8 mouse cellular contexts compared by ENCODE assay signal in the genomic region with DNA sequence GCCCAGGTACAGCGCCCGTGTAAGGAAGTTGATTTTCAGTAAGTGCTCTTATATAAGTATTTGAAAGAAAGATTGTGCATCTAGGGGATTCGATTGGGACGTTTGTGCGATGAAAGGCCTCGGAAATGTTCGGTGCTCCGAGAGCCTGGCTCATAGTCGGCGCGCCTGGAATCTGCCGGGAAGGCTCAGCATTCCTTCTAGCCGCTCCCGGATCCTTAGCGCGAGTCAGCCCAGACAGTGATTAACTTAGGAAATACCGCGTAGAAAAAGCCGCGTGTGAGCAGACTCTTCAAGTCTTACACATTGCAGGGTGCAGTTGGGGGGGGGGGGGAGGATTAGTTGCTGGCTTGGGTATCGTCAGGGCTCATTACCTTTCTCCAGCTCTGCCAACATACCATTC. TPM values are rescaled to one million over a fixed set of nuclear protein-coding genes. Genes with fewer than 3 reads are reported as not detected.
DNase-seq lines count a peak whose midpoint lies in the region; ATAC-seq and TF ChIP-seq lines count a peak whose summit lies in the region.

No protein-coding gene starts in this region.

- H3K27ac ChIP-seq in layer of hippocampus, adult 2 months, result peak overlapping the region; percentile 97
- H3K27ac ChIP-seq in cortical plate, adult 2 months (ENCODE audit: insufficient read depth, low read length), result peak overlapping the region; percentile 96
- peak overlapping the region; percentile 98 for H3K27ac ChIP-seq in hindbrain, embryonic 12.5 days
- H3K27ac ChIP-seq in liver, embryonic 13.5 days, result peak overlapping the region; percentile 82

- peak overlapping the region; percentile 98 for H3K9ac ChIP-seq in hindbrain, embryonic 12.5 days
- peak overlapping the region; percentile 70 for H3K9ac ChIP-seq in liver, embryonic 13.5 days

- no peak for TF ChIP-seq CTCF in layer of hippocampus, adult 2 months (conservative IDR thresholded peaks at IDR 0.05)
- TF ChIP-seq CTCF in cortical plate, adult 2 months (IDR thresholded peaks at IDR 0.05; ENCODE audit: extremely low read depth, insufficient read depth, low read length), result no peak

- no peaks in the 10 kb centered on the region for H3K9me3 ChIP-seq in hindbrain, embryonic 12.5 days (replicated peaks)
- no peaks in the 10 kb centered on the region for H3K9me3 ChIP-seq in liver, embryonic 13.5 days (replicated peaks)

- H3K27me3 ChIP-seq in hindbrain, embryonic 12.5 days, result 0 out of 2 replicates have a peak, but pooled peaks cover 2% of the 10 kb centered on the region
- peaks cover 65% of the 10 kb centered on the region for H3K27me3 ChIP-seq in liver, embryonic 13.5 days

- no peak for TF ChIP-seq POLR2A in cortical plate, adult 2 months (IDR thresholded peaks at IDR 0.05; ENCODE audit: extremely low read depth, insufficient read depth, low read length)

- H3K4me1 ChIP-seq in cortical plate, adult 2 months (ENCODE audit: control insufficient read depth, insufficient read depth, low read length), result no peaks in the 10 kb centered on the region
- H3K4me1 ChIP-seq in hindbrain, embryonic 12.5 days, result peaks cover 65% of the 10 kb centered on the region
- peaks cover 34% of the 10 kb centered on the region for H3K4me1 ChIP-seq in liver, embryonic 13.5 days (replicated peaks)

- WGBS in hindbrain, embryonic 12.5 days, result under 1% methylated on average over 20 of the region's 21 CpGs
- 2% methylated on average over 21 of the region's 21 CpGs for WGBS in liver, embryonic 13.5 days (ENCODE audit: insufficient replicate concordance)

- H3K36me3 ChIP-seq in hindbrain, embryonic 12.5 days, result peaks cover 34% of the 10 kb centered on the region
- H3K36me3 ChIP-seq in liver, embryonic 13.5 days, result peaks cover 21% of the 10 kb centered on the region

- no peak for DNase-seq in layer of hippocampus, adult 2 months (ENCODE audit: low spot score in 2 of 2)
- DNase-seq in layer of hippocampus, postnatal 25 days (ENCODE audit: extremely low spot score in 1 of 2, low spot score in 1 of 2), result no peak
- no peak for DNase-seq in liver, embryonic 13.5 days
- DNase-seq in right cerebral cortex, postnatal 10 days (ENCODE audit: low spot score in 2 of 2), result peak; percentile 57 to 66
- DNase-seq in thymus, postnatal 10 days (ENCODE audit: low spot score in 2 of 2), result no peak
- DNase-seq in thymus, postnatal 25 days, result no peak

- H3K4me3 ChIP-seq in layer of hippocampus, adult 2 months, result peak overlapping the region; percentile 89
- H3K4me3 ChIP-seq in cortical plate, adult 2 months (ENCODE audit: insufficient read depth, low read length), result peak overlapping the region; percentile 92
- peak overlapping the region; percentile 80 for H3K4me3 ChIP-seq in hindbrain, embryonic 12.5 days
- peak overlapping the region; percentile 63 for H3K4me3 ChIP-seq in liver, embryonic 13.5 days (replicated peaks)

- peak overlapping the region; percentile 82 for H3K4me2 ChIP-seq in hindbrain, embryonic 12.5 days (replicated peaks)
- H3K4me2 ChIP-seq in liver, embryonic 13.5 days, result peak overlapping the region; percentile 67

- no peak for ATAC-seq in hindbrain, embryonic 12.5 days (ENCODE audit: low FRiP score)
- ATAC-seq in liver, embryonic 13.5 days (ENCODE audit: low read depth), result no peak

RNA-seq across cellular contexts. Expression of gene Amotl2, which starts 2.2 kb away (rescaled TPM):
- total RNA-seq in layer of hippocampus, adult 2 months (2021), result 10 to 100 TPM; 16.0 to 18.1 TPM
- total RNA-seq in layer of hippocampus, postnatal 25 days (2021), result 10 to 100 TPM; 19.1 to 24.1 TPM
- polyA plus RNA-seq in cortical plate, adult 2 months (2012; rRNA removed), result 13.3 and 16.1 TPM in 2 replicates
- 109 and 110 TPM in 2 replicates for polyA plus RNA-seq in hindbrain, embryonic 12.5 days (2016; fragmentation: Nextera tagmentation; extraction: Ambion mirVana)
- polyA plus RNA-seq in liver, embryonic 13.5 days (2015; fragmentation: Nextera tagmentation; extraction: Ambion mirVana), result 4.2 and 4.5 TPM in 2 replicates

Comparison
In these comparisons a context has a peak if more than half of its experiments do, and no peak if none do; other contexts are left out.
1. DNase-seq: peak in right cerebral cortex, postnatal 10 days (2 of 2); none in layer of hippocampus, adult 2 months (0 of 2), layer of hippocampus, postnatal 25 days (0 of 2), liver, embryonic 13.5 days (single experiment), thymus, postnatal 10 days (0 of 2) and thymus, postnatal 25 days (single experiment).
2. Peak in every context shown above with its lines, with median percentiles within 50 percentile points of each other: H3K27ac ChIP-seq and H3K4me3 ChIP-seq.